Mouse (Mus musculus) T-helper 1 cell (primary cell): ENCODE measurements around the gene Megf8.
"Not testable (repeated sequence)": the region's sequence is repeated elsewhere in the genome, so short reads cannot be mapped to it uniquely, and the experiment has no call there.

Source experiments
- in situ Hi-C: fragments of 300-600 bp; cut with MboI, MseI; formaldehyde crosslinking; loops from one replicate; pipeline ENCODE4 v1.15.1; 2025; ENCODE audit warnings: high pct_unique_total_duplicates

The Megf8 gene

DNA sequence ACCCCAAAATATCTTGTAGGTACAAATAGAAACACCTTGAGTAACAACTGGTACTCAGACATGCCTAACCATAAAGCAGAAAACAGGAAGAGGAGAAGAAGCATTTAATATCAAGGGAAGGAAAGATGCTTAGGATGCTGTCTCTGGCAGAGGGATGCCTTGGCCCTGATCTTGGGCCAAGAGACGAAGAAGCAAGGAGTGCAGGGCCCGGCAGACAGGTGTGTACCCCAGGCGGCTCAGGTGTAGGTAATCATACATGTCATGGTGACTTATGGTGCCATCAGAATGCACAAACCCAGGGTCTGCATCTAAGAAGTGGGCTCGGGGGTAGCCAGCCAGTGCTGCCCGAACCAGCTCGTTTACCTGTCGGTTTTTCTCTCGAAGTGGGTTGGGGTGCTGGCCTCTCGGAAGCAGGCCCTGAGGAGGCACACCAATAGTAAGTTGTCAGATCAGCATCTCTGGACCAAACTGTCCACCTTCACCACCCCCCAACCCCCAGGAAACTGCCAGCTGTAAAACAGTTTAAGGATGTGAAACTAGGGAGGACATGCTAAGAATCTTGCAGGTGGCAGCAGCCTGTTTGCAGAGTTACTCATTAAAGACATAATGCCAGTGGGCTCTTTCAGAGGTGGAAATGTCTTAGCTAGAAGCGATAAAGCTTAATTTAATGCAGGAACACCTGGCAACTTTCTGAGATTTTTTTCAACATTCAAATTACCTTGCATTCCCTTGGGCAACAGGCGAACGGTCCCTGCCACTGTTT, 21.8 kb upstream of the Megf8 start:
- in situ Hi-C loops: no loop called here

- in situ Hi-C loops: no loop called here
These were observed 20.0 kb upstream of the Megf8 start for GRCm38 (mm10) chr7:25296945-25297453.

GRCm38 (mm10) chr7:25297454-25298325, 19.3 kb upstream of the Megf8 start, which contains the start of gene Pafah1b3:
TSS of gene Pafah1b3 (minus strand) at chr7:25297986.
- in situ Hi-C loops: no loop called here

DNA sequence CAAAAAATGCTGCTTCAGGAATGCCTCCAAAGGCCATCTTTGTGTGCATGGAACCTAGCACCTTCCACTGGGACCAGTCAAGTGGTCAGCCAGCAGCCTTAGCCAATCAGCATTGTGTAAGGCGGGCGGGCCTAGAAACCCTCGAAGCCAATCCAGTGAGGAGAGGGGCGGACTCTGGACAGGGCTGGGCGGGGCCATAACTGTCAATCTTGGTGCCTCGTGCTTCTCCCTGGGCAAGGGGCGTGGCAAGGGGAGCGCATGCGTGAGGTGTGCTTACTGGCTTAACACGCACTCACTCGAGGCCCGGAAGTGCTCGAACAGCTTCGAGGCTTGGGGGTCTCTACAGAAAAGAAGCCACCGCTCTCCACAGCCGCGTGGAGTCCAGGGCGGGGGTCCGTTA, 15.9 kb upstream of the Megf8 start, which contains the start of gene Prr19:
Gene Prr19 (plus strand): TSS at position 349 of the 400 bp plus-strand sequence.
- in situ Hi-C loops: no loop called here

GRCm38 (mm10) chr7:25303003-25303684, 13.8 kb upstream of the Megf8 start:
- in situ Hi-C loops: no loop called here

- in situ Hi-C loops: no loop called here
These were observed 13.3 kb upstream of the Megf8 start for GRCm38 (mm10) chr7:25303685-25304006.

DNA sequence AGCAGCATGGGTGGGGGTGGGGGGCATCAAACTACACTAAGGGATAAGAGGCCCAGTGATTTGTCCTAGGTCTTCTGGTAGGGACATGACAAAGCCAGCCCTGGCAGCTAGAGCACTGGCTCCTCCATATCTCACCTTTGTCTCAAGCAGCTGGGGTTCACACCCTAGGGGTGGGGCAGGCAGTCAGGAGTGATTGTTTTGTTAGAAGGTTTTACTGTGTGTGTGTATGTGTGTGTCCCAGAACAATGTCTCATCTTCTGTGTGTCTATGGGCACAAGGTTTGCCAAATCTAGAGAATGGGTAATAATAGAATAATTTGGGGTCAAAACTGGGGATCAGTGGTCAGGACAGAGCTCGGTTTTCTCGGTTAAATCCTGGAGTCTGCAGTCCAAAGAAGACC, 11.5 kb upstream of the Megf8 start:
- in situ Hi-C loops: no loop called here

DNA sequence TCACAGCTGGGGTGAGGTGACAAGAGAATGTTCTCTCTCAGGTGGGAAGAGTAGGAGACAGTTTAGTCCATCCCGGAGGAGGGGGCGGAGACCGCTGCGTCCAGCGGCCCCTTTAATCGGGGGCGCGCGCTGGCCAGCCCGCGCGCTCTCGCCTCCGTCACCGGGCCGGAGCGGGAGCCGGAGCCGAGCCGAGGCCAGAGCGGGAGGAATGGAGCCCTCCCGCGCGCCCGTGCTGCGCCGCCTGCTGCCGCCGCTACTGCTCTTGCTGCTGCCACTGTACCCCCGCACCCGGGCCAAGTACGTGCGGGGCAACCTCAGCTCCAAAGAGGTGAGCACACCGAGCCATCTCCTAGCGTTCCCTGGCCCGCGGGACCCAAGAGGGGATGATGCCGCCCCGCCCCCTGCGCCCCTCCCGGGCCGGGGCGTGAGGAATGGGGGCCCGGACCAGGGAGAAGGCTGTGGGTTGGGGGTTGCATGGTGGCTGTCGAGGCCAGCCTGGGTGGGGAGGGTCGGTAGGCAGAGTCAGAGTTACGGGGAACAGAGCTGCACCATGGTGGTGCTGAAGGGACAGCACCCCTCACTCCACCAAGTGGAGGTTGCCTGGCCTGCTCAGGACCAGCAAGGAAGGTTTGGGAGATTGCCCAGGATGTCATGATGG, 10.9 kb upstream of the Megf8 start, which contains the start of gene Tmem145:
Gene Tmem145 (plus strand): TSS at position 151 of the 658 bp plus-strand sequence.
- in situ Hi-C loops: no loop called here

DNA sequence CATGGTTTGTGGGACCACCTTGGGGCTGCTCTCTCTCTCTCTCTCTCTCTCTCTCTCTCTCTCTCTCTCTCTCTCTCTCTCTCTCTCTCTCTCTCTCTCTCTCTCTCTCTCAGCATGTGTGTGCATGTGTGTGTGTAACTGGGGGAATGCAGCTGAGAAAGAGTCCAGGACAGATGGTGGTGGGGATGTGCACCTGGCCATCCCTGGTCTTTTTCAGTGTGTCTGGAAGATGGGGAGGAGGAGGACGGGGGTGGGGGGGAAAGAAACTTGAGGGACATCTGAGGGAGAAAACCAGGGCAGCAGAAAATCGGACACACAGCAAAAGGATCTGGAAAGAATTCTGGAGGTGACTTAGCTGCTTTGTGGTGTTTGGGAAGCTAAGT, 10.4 kb upstream of the Megf8 start:
- in situ Hi-C loops: no loop called here

DNA sequence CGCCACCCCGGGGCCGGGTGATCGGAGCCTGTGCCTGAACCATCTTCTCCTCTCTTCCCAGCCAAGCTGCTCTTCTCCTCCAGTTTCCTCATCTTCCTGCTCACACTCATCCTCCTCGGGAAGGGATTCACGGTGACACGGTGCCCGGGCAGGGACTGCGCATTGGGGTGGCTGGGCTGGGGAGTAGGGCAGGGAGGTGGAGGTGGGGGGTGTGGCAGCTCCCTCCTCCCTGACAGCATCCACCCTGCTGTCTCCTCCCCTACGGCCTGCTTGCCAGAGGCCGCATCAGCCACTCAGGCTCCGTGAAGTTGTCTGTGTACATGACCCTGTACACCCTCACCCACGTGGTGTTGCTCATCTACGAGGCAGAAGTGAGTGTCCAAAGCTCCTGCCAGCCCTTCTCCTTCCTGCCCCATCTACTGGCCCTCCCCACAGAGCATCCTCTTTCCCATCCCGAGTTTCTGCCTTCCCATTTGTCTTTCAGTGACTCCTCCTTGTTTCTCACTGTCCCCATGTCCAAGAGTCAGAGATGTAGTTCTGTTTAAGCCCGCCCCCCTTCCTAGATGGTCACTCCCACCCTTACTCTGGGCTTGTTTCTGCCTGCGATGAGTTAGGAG, 8.2 kb upstream of the Megf8 start:
- in situ Hi-C loops: no loop called here

- in situ Hi-C loops: no loop called here
These were observed 7.5 kb upstream of the Megf8 start for GRCm38 (mm10) chr7:25309425-25309824.

- in situ Hi-C loops: no loop called here
These were observed 5.8 kb upstream of the Megf8 start for GRCm38 (mm10) chr7:25311193-25311592.

GRCm38 (mm10) chr7:25313325-25313724, 3.6 kb upstream of the Megf8 start:
- in situ Hi-C loops: no loop called here

DNA sequence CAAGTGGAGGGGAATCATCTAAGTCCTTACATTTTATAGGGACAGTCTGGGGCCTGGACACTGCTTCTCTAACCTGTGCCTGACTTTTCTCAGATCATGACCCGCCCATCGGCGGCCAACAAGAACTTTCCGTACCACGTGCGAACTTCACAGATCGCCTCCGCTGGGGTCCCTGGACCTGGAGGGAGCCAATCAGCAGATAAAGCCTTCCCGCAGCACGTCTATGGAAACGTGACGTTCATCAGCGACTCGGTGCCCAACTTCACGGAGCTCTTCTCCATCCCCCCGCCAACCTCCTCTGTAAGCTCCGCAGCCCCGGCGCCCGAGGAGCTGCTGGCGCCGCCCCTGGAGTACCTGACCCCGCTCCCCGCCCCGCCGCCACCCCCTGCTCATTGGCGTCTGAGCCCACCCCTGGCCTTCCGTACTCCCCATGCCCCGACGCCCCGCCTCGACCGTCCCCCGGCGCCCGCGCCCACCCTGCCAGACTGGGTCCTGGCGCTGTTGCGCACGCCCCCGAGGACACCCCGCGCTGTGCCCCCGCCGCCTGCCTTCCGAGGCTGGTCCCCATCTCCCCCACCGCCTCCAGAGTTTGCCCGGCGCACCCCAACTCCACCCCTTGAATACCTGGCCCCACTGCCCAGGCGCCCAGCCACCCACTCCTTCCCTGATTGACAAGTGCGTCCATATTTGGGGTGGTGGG, 2.2 kb upstream of the Megf8 start:
- in situ Hi-C loops: no loop called here

GRCm38 (mm10) chr7:25315306-25316041, 1.5 kb upstream of the Megf8 start:
- in situ Hi-C loops: no loop called here

- in situ Hi-C loops: no loop called here
These were observed 559 bp downstream of the Megf8 start for GRCm38 (mm10) chr7:25317446-25317999.

DNA sequence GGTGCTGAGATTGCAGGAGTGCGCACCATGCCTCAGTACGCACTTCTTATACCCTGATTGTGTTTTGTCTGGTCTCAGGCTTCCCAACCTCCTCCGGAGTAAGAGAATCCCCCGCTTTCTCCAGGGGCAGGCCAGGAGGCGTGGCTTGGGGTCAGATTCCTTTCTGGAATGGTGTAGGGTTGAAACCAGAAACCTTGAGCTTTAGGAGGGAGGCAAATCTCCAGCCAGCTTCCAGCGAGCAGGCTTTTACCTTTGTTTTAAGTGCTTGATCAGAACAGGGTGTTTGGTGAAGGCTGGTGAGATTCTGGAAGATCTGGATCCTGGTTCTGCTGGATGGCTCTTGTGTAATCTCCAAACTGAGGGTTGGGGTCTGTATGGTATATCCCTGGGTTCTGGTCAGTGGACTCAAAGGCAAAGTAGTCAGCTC, 5.1 kb downstream of the Megf8 start:
- in situ Hi-C loops: no loop called here

DNA sequence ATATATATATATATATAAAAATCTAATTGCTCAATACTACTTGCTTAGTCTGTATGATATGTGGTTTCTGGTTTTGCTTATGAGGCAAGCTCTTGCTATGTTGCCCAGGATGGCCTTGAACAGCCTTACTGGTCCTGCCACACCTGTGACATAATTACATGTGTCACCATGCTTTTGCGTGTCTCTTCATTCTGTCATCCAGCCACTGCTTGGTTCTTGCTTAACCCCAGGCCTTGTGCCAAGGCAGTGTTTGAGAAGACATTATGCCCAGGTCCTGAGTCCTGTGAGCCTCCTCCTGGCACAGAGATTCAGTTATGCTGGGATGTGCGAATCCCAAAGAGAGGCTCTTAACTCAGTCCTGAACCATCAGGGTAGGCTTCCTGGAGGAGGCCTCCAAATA, 6.3 kb downstream of the Megf8 start:
- in situ Hi-C loops: no loop called here

GRCm38 (mm10) chr7:25325431-25325830, 8.5 kb downstream of the Megf8 start:
- in situ Hi-C loops: not testable (repeated sequence)
